Mouse (Mus musculus): ENCODE data around the gene Rdm1. TPM values are rescaled to one million over a fixed set of nuclear protein-coding genes. Genes with fewer than 3 reads are reported as not detected.
"Not testable (repeated sequence)": the region's sequence is repeated elsewhere in the genome, so short reads cannot be mapped to it uniquely, and the experiment has no call there.

Rdm1 gene
- polyA plus RNA-seq (2014; fragmentation: Nextera tagmentation; extraction: Ambion mirVana), result 38.3 and 47.5 TPM in 2 replicates

- peak within 1 kb of the TSS; percentile 80 for H3K4me2 ChIP-seq (replicated peaks; ENCODE audit: low read depth, low read length)
- H3K9me3 ChIP-seq (ENCODE audit: control insufficient read depth, low read depth, low read length), result no peaks in the 10 kb centered on the region
- WGBS, result under 1% methylated on average over 33 of the region's 34 CpGs
- peak; percentile 92 for ATAC-seq (ENCODE audit: insufficient number of reproducible peaks, insufficient read depth, low FRiP score, low read depth)
- no peaks in the 10 kb centered on the region for H3K4me1 ChIP-seq (ENCODE audit: control insufficient read depth, insufficient read depth, low read length)
- peak within 1 kb of the TSS; percentile 76 for H3K9ac ChIP-seq (replicated peaks; ENCODE audit: low read depth, low read length)
- peak within 1 kb of the TSS; percentile 99 for H3K27ac ChIP-seq (ENCODE audit: low read length)
- H3K4me3 ChIP-seq (ENCODE audit: low read depth, low read length), result peak within 1 kb of the TSS; percentile 50
- H3K27me3 ChIP-seq (ENCODE audit: control insufficient read depth, insufficient read depth, low read length), result no peaks in the 10 kb centered on the region
- no peaks in the 10 kb centered on the region; the same call in 1 of the 2 replicates for H3K36me3 ChIP-seq (ENCODE audit: control insufficient read depth, insufficient read depth, low read length)
These were observed at the start of gene Rdm1 for GRCm38 (mm10) chr11:101626995-101627856. Rdm1 (plus strand) TSS chr11:101627195.

GRCm38 (mm10) chr11:101581081-101581764 lies 45.8 kb upstream of the Rdm1 start:
- no peaks in the 10 kb centered on the region for H3K9me3 ChIP-seq (ENCODE audit: control insufficient read depth, low read depth, low read length)
- no peak overlapping the region for H3K27ac ChIP-seq (ENCODE audit: low read length)
- no peak for ATAC-seq (ENCODE audit: insufficient number of reproducible peaks, insufficient read depth, low FRiP score, low read depth)
- H3K9ac ChIP-seq (replicated peaks; ENCODE audit: low read depth, low read length), result no peak overlapping the region
- no peak overlapping the region for H3K4me2 ChIP-seq (replicated peaks; ENCODE audit: low read depth, low read length)
- H3K4me1 ChIP-seq (ENCODE audit: control insufficient read depth, insufficient read depth, low read length), result no peaks in the 10 kb centered on the region
- no peaks in the 10 kb centered on the region for H3K27me3 ChIP-seq (ENCODE audit: control insufficient read depth, insufficient read depth, low read length)
- no peak overlapping the region for H3K4me3 ChIP-seq (ENCODE audit: low read depth, low read length)
- WGBS, result 67% methylated on average over 6 of the region's 6 CpGs
- peaks cover 31% of the 10 kb centered on the region for H3K36me3 ChIP-seq (ENCODE audit: control insufficient read depth, insufficient read depth, low read length)

GRCm38 (mm10) chr11:101582054-101583035 lies 44.6 kb upstream of the Rdm1 start, which contains the start of gene Tmem106a:
Tmem106a (plus strand) TSS chr11:101582242.
- Histone ChIP-seq H3K4me1 (ENCODE audit: control insufficient read depth, insufficient read depth, low read length) (no peaks in the 10 kb centered on the region), H3K9ac (replicated peaks; ENCODE audit: low read depth, low read length) (0 out of 2 replicates have a peak within 1 kb of the TSS, but pooled peaks have one; percentile 1), H3K27me3 (ENCODE audit: control insufficient read depth, insufficient read depth, low read length) (no peaks in the 10 kb centered on the region), H3K9me3 (ENCODE audit: control insufficient read depth, low read depth, low read length) (no peaks in the 10 kb centered on the region), H3K4me2 (replicated peaks; ENCODE audit: low read depth, low read length) (peak within 1 kb of the TSS; percentile 46), H3K36me3 (ENCODE audit: control insufficient read depth, insufficient read depth, low read length) (peaks cover 20% of the 10 kb centered on the region), H3K27ac (ENCODE audit: low read length) (no peak within 1 kb of the TSS), H3K4me3 (ENCODE audit: low read depth, low read length) (peak within 1 kb of the TSS; percentile 27)
- WGBS, result 19% methylated on average over 30 of the region's 31 CpGs
- peak; percentile 79; the same call in 1 of the 2 replicates for ATAC-seq (ENCODE audit: insufficient number of reproducible peaks, insufficient read depth, low FRiP score, low read depth)

GRCm38 (mm10) chr11:101583205-101583604 lies 43.8 kb upstream of the Rdm1 start:
- 90% methylated on average over 2 of the region's 2 CpGs for WGBS
- Histone ChIP-seq H3K27ac (ENCODE audit: low read length) (no peak overlapping the region), H3K27me3 (ENCODE audit: control insufficient read depth, insufficient read depth, low read length) (no peaks in the 10 kb centered on the region), H3K9me3 (ENCODE audit: control insufficient read depth, low read depth, low read length) (no peaks in the 10 kb centered on the region), H3K9ac (replicated peaks; ENCODE audit: low read depth, low read length) (no peak overlapping the region), H3K4me3 (ENCODE audit: low read depth, low read length) (no peak overlapping the region), H3K4me2 (replicated peaks; ENCODE audit: low read depth, low read length) (no peak overlapping the region), H3K4me1 (ENCODE audit: control insufficient read depth, insufficient read depth, low read length) (no peaks in the 10 kb centered on the region), H3K36me3 (ENCODE audit: control insufficient read depth, insufficient read depth, low read length) (peaks cover 11% of the 10 kb centered on the region)
- no peak for ATAC-seq (ENCODE audit: insufficient number of reproducible peaks, insufficient read depth, low FRiP score, low read depth)

GRCm38 (mm10) chr11:101585031-101585430 lies 42.0 kb upstream of the Rdm1 start:
- not testable (repeated sequence) for H3K4me3 ChIP-seq (ENCODE audit: low read depth, low read length); H3K27me3 ChIP-seq (ENCODE audit: control insufficient read depth, insufficient read depth, low read length); H3K9ac ChIP-seq (replicated peaks; ENCODE audit: low read depth, low read length); H3K4me1 ChIP-seq (ENCODE audit: control insufficient read depth, insufficient read depth, low read length); H3K27ac ChIP-seq (ENCODE audit: low read length); ATAC-seq (ENCODE audit: insufficient number of reproducible peaks, insufficient read depth, low FRiP score, low read depth); H3K9me3 ChIP-seq (ENCODE audit: control insufficient read depth, low read depth, low read length); H3K4me2 ChIP-seq (replicated peaks; ENCODE audit: low read depth, low read length); H3K36me3 ChIP-seq (ENCODE audit: control insufficient read depth, insufficient read depth, low read length)
- whole genome bisulfite sequencing, result 100% methylated on average over 1 of the region's 1 CpGs

GRCm38 (mm10) chr11:101585805-101586204 lies 41.2 kb upstream of the Rdm1 start:
- H3K9me3 ChIP-seq (ENCODE audit: control insufficient read depth, low read depth, low read length), result no peaks in the 10 kb centered on the region
- no peak overlapping the region for H3K4me2 ChIP-seq (replicated peaks; ENCODE audit: low read depth, low read length)
- H3K27me3 ChIP-seq (ENCODE audit: control insufficient read depth, insufficient read depth, low read length), result no peaks in the 10 kb centered on the region
- no peak for ATAC-seq (ENCODE audit: insufficient number of reproducible peaks, insufficient read depth, low FRiP score, low read depth)
- no peaks in the 10 kb centered on the region; the same call in 1 of the 2 replicates for H3K36me3 ChIP-seq (ENCODE audit: control insufficient read depth, insufficient read depth, low read length)
- no peak overlapping the region for H3K9ac ChIP-seq (replicated peaks; ENCODE audit: low read depth, low read length)
- WGBS, result 76% methylated on average over 4 of the region's 4 CpGs
- H3K4me1 ChIP-seq (ENCODE audit: control insufficient read depth, insufficient read depth, low read length), result no peaks in the 10 kb centered on the region
- H3K4me3 ChIP-seq (ENCODE audit: low read depth, low read length), result no peak overlapping the region
- no peak overlapping the region for H3K27ac ChIP-seq (ENCODE audit: low read length)

- 92% methylated on average over 10 of the region's 10 CpGs for WGBS
- Histone ChIP-seq H3K4me2 (replicated peaks; ENCODE audit: low read depth, low read length) (no peak overlapping the region), H3K27ac (ENCODE audit: low read length) (no peak overlapping the region), H3K4me3 (ENCODE audit: low read depth, low read length) (no peak overlapping the region), H3K27me3 (ENCODE audit: control insufficient read depth, insufficient read depth, low read length) (no peaks in the 10 kb centered on the region), H3K9me3 (ENCODE audit: control insufficient read depth, low read depth, low read length) (no peaks in the 10 kb centered on the region), H3K9ac (replicated peaks; ENCODE audit: low read depth, low read length) (no peak overlapping the region), H3K4me1 (ENCODE audit: control insufficient read depth, insufficient read depth, low read length) (no peaks in the 10 kb centered on the region), H3K36me3 (ENCODE audit: control insufficient read depth, insufficient read depth, low read length) (no peaks in the 10 kb centered on the region)
- ATAC-seq (ENCODE audit: insufficient number of reproducible peaks, insufficient read depth, low FRiP score, low read depth), result no peak
These were observed 39.3 kb upstream of the Rdm1 start for GRCm38 (mm10) chr11:101587676-101588075.

- peak; percentile 28; the same call in 1 of the 2 replicates for ATAC-seq (ENCODE audit: insufficient number of reproducible peaks, insufficient read depth, low FRiP score, low read depth)
- 86% methylated on average over 7 of the region's 7 CpGs for WGBS
These were observed 38.1 kb upstream of the Rdm1 start for GRCm38 (mm10) chr11:101588868-101589267.

More at GRCm38 (mm10) chr11:101588868-101589267, 38.1 kb upstream of the Rdm1 start:
- H3K36me3 ChIP-seq (ENCODE audit: control insufficient read depth, insufficient read depth, low read length), result no peaks in the 10 kb centered on the region
- H3K9ac ChIP-seq (replicated peaks; ENCODE audit: low read depth, low read length), result no peak overlapping the region
- no peak overlapping the region for H3K4me3 ChIP-seq (ENCODE audit: low read depth, low read length)
- H3K4me1 ChIP-seq (ENCODE audit: control insufficient read depth, insufficient read depth, low read length), result no peaks in the 10 kb centered on the region
- H3K4me2 ChIP-seq (replicated peaks; ENCODE audit: low read depth, low read length), result no peak overlapping the region
- no peaks in the 10 kb centered on the region for H3K27me3 ChIP-seq (ENCODE audit: control insufficient read depth, insufficient read depth, low read length)
- no peaks in the 10 kb centered on the region for H3K9me3 ChIP-seq (ENCODE audit: control insufficient read depth, low read depth, low read length)
- H3K27ac ChIP-seq (ENCODE audit: low read length), result no peak overlapping the region

Data from stomach, embryonic 14.5 days (tissue).